Mouse (Mus musculus) urinary bladder, postnatal 4 days (tissue): ENCODE measurements around the gene Scap.
"Not testable (repeated sequence)": the region's sequence is repeated elsewhere in the genome, so short reads cannot be mapped to it uniquely, and the experiment has no call there.

ENCODE experiments used
- DNase-seq, 2 experiments: peaks; one replicate each; pipeline ENCODE4 v3.0.0; 2021 to 2022; ENCODE audit warnings: low spot score in 2 of 2

Scap gene

DNA sequence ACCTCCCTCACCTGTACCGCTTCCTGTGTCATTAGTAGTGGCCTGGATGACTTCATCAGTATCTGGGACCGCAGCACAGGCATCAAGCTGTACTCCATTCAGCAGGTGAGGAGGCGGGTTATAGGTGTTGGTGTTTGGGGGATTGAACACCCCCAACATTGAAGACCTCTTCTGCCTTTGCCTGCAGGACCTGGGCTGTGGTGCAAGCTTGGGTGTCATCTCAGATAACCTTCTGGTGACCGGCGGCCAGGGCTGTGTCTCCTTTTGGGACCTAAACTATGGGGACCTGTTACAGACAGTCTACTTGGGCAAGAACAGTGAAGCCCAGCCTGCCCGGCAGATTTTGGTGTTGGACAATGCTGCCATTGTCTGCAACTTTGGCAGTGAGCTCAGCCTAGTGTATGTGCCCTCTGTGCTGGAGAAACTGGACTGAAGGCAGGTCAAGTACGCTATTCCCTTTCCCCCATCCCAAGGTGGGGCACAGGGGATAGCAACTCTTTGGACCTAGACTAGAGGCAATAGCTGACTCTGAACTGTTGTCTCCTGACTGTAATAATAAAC is 51.4 kb downstream of the Scap start:
- no peak for DNase-seq

DNA sequence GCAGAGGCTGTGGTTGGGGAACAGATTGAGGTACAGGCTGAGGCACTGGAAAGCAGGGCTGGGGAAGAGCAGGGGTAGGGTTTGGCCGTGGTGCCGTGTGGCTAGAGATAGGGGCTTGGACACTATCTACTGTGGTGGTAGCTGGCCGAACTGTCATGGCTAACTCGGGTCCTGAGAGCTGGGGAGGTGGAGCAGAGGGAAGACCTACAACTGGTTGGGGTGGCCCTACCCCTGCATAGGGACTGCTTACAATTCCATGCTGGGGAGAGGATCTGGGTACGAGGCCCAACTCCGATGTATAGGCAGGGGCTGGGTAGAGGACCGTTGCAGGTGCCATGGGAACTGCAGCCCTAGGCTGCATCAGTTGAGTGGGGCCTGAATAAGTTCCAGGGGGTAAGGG is 54.9 kb downstream of the Scap start:
- no peak for DNase-seq

DNA sequence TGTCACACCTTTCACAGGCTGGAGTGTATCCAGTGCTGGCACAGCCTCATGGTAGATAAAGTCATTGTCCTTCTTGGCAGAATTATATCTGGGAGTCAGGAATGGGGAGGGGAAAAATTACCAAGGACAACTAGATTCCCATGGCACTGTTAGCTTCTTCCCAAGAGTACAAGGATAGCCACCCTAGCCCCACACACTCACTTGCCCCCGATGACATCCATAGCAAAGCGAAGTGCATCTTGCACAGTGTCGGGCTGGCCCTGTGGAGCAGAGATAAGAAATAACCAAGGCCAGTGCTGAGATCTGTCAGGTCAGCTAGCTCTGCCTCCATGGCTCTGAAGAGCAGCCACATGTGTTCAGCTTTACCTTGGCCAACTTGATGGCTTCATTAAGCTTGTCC is 57.8 kb downstream of the Scap start:
- no peak for DNase-seq

DNA sequence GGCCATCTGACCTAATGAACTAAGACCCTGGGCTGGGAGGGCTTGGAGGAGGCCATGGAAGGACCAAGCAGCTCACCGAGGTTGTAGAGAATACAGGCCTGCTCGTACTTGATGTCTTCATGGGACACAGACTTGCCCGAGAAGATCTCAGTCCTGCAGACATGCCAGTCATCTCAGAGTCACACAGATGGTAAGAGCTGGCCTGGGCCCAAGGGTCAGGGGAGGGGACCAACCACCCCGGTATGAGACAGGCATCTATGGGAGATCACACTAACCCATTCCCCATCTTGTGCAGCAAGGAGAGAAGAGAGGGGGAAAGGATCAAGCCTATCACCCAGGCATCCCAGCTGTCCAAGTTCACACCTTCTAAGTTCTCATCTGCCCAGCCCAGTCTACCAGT is 60.2 kb downstream of the Scap start:
- no peak for DNase-seq

DNA sequence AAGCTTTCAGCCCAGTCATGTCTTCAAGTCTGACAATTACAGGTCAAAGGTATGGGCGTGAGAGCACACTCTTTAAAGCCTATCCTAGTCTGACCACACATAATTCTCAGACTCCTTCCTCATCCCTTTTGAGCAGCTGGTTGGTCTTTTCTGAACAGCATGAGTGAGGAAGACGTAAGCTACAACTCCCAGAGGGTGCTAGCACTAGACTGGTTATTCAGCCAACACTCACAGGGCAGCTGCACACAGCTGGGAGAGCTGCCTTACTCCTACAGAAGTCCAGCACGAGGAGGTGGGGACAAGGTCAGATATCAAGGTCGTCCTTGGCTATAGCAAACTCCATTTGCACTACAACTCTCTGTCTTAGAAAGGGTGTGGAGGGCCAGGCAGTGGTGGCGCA is 67.6 kb downstream of the Scap start:
- peak in 1 of 2 experiments; percentile 52 for DNase-seq

DNA sequence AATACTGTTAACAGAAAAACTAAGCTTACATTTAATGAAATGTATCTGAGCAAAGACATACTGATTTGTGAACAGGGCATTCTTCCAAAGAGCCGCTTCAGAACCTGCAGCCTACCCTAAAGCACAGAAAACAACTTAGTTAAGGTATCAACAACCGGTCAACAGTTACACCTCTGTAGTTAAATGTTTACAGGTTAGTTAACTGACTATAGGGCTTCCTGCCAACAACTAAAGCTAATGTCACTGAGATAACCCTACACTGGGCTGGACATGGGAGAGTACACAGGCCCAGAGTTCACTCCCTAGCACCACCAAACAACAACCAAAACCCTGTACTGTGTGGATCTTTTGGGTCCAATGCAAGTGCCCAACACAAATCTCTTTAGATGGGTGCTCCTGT is 69.6 kb downstream of the Scap start:
- DNase-seq, result no peak

DNA sequence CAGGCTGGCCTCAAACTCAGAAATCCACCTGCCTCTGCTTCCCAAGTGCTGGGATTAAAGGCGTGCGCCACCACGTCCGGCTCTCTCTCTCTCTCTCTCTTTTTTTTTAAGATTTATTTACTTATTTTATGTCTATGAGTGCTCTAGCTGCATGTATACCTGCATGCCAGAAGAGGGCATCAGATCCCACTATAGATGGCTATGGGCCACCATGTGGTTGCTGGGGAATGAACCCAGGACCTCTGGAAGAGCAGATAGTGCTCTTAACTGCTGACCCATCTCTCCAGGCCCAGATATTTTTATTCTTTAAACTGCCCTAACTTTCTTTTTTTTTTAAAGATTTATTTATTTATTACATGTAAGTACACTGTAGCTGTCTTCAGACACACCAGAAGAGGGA is 70.2 kb downstream of the Scap start:
- not testable (repeated sequence) for DNase-seq

DNA sequence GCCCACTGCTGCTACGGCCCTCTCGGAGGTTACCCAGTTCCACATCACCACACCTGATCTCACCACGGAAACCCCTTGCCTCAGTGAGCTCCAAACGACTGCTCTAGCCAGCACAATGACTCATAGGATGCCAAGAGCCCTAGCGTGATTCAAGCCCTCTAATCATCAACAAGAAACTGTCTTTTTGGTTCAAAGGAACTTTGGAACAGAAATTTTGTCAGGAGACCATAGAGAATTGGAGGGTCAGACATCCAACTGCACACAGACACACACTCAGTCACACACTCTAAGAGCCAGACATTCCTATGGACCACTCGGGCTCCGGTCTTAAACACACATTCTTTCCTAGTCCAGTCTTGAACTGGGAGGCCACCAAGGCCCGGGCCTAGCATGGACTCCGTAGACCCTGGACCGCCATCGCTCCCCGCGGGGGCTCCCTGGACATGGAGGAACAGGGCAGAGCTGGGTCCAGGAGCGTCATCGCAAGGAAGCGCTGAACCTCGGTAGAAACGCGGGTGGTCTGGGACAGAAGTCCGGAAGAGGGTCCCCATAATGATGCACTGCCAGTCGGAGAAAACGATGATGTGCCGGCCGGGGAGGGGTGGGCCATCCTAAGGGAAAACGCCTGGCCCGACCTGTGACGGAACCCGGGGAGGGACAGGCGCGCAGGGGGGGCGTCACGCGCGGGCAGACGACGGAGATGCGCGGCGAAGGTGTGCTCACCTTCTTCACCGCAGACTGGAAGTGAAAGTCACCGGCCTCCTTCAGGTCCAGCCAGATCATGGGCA is 74.4 kb downstream of the Scap start:
- no peak for DNase-seq

DNA sequence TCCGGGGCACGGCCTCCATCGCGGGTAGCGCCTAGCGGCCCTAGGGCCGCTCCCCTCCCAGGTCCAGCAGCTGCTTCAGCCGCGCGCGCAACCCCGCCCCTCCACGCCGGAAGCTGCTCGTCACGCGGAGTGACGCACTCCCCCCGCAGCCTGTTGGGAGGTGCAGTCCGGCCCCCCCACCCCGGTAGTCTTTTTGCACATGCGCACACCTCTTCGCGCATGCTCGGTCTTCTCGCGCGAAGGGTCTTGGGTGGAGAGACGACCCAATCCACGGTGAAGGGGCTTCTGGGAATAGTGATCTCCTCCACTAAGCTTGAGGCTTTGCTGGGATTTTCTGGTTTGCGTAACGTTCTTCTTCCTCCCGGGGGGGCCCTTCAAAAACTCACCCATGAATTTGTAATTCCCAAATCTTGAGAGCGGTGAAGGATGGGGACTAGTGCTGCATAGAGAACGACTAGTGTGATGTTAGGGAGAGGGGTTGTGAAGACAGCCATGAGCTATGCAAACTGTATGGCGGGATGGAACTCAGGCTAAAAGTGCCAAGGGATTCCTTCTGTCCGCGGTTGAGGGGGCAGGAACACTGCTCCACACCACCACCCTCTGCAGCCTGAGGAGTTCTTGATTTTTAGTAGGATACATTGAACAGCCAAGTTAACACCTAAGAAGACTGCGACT is 75.1 kb downstream of the Scap start, which contains the start of gene Ptpn23:
Gene Ptpn23, minus strand, starts transcription at position 115 of the 675 bp plus-strand sequence.
- DNase-seq, result peak; percentile 93 to 96

DNA sequence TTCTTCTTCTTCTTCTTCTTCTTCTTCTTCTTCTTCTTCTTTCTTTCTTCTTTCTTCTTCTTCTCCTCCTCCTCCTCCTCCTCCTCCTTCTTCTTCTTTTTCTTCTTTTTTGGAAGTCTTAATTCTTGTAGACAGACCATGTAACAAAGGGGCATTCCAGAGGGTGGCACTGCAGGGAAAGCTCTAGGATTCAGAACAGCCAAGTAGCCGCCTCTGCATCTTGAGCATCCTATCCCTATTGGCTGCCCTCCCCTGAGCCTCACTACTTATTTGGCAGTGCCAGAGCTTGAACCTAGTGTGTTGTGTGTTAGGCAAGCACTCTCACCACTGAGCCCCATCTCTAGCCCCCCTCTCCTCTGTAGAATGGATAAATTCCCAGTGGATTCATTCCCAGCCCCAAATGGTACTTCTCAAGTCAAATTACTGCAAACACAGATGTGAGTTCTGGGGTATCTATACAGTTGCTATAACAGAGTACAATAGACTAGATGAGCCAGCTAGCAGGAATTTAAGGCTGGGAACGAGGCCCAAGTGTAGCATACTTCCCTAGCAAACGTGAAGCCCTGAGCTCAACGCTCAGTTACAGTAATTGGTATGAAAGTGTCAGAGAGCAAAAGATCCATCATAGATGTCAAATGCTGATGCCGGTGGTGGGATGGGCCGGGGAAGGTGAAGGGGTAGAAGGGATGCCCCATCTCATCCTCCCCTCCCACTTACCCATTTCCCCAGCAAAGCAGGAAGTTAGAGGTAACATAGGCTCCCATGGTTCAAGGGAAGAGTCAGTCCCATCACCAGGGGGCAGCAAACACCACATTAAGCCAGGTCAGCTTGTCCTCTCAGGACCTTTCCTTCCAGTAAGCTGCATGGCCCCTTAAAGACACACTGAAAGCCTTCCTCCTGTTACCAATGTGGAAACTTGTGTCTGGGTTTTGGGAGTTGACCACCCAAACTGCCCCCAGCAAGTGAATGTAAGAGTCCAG is 78.1 kb downstream of the Scap start:
- peak; percentile 71 to 89 for DNase-seq

DNA sequence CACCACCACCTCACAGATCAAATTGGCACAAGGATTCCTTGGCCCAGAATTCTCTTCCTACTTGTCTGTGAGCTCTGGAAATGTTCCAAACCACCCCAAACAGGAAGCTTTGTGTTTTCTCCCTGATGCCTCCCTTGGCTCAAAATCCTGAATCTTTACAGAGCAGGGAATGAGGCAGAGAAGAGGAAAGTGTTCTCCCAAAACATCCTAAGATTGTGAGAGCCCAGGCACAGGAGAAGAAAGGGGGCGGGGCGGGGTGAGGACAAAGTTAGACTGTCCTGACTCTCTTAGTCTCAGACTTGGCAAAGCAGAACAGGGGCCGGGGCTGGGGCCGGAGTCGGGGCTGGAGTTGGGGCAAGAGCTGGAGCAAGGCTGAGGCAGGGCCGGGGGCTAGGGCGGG is 79.8 kb downstream of the Scap start:
- no peak for DNase-seq

DNA sequence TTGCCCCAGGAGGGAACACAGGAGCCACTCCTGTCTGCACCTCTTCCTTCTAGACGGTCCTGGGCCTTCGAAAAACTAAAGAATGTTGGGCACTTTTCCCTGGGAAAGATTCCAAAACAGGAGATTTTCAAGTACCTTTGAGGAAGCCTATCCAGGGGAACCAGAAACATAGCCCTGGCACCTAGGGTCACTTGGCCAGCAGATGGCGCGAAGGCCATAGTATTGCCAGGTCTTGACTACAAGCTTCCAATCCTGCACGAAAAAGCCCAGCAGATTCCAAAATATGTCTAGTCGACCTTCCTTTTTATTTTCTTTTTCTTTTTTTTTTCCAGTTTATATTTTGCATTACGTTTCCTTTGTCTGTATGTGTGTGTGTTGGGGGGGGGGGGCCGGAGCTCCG is 80.7 kb downstream of the Scap start:
- no peak for DNase-seq

DNA sequence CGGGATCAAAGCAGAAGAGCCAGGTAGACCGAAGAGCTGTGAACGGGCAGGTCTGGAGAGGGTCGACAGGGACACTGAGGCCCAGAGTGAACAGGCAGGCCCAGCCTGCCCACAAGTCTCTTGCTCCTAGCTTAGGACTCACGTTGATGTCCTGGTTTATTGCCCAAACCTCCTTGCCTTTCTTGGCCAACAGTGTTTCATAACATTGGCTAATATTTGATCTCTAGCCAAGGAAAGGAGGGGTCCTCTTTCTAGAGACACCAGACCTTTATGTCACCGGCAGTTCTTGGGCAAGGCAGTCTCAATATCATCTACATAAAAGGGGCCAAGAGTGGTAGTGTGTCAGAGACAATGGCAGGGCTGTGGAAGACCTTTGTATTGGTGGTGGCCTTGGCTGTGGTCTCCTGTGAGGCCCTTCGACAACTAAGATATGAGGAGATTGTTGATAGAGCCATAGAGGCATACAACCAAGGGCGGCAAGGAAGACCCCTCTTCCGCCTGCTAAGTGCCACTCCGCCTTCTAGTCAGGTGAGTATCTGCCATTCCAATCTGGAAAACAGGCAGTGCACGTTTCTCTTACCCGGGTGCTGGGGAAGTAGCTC is 86.5 kb downstream of the Scap start, which contains the start of gene Ngp:
Gene Ngp, plus strand, starts transcription at position 237 of the 602 bp plus-strand sequence.
- DNase-seq, result no peak

DNA sequence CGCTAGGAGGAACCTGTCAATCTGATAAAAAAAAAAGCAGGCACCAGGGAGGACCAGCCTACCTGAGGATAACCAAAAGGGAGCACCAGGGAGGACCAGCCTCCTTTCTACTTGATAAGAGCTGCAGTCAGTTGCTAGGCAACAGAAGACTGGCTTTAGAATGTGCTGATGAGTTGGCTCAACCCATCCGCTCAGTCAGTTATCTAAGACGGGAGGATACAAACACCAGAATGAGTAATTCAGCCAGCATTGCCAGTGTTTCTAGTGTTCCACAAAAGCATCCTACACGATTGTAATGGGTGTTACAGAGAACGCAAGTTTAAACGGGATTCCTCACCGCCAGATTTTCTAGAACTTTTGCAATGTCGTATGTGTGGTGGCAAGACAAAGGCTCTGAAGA is 98.2 kb downstream of the Scap start:
- DNase-seq, result no peak

DNA sequence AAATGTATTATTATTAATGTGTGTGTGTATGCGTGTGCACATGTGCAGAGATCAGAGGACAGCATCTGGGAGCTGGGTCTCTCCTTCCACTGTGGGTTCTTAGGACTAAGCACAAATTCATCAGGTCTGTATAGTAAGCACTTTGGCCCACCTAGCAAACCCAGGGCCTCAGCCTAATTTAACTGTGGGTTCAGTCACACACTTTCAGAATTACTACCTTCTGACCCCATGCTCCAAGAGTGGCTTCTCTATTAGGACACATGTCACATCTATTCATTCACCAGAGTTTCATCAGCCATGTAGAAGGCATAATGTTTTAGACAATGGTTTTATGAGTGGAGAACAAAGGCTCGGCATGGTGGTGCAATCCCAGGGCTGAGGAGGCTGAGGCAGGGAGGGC is 100.0 kb downstream of the Scap start:
- no peak for DNase-seq
